Mouse (Mus musculus): ENCODE data around the gene Cacna2d1.

Cacna2d1 gene

DNA sequence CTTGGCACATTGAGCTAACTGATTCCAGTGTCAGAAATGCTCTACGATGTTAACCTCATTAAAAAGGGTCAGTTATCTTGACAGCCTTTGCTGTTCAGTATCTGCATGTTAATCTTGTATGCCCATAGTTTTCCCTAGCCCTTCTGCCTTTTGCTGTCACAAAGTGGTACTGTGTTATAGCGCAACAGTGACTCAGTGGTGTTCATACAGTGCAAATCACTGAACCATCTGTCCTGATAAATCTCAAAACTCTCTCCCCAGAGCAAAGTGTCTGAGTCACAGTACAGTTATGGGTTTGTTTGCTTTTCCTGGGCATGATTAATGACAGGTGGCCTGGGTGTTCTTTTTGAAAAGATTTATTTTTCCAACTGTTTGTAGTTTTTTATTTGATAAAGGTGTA, 122.3 kb downstream of the Cacna2d1 start:
- no peak for DNase-seq (ENCODE audit: low read depth, low spot score)

DNA sequence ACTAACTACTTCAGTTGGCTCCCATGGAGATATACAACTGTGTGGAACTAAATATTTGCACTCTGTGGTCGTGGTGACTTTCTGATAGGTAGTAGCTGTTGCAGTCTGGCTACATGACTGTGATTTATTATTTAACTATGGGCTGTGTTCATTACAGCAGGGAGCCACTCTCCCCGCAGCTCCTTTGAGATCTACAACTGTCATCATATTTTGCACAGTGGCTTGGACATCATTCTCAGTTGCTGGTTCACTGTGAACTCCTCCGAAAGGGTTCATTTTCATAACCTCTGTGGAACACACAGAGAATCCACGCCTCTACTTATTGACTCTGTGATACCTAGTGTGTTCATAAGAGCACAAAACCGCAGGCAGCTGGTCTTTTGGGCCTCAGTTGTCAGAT, 128.3 kb downstream of the Cacna2d1 start:
- DNase-seq (ENCODE audit: low read depth, low spot score): peak; percentile 44

DNA sequence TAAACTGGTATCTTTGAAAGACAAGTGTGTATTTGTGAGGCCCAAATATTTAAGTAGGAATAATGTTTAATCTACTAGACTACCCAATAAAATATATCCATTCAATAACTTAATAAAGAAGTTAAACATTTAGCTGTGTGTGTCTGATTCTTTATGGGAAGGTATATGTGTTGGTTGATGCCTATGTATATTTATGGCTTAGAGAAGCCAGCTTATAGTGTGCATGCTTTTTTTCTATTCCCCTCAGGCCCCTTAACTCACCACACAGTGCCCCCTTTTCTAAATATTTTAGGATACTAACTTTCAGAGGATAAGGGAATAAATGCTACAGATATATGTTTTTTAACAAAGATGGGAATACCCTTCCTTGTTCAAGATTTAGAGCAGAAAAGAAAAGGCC, 128.8 kb downstream of the Cacna2d1 start:
- no peak for DNase-seq (ENCODE audit: low read depth, low spot score)

DNA sequence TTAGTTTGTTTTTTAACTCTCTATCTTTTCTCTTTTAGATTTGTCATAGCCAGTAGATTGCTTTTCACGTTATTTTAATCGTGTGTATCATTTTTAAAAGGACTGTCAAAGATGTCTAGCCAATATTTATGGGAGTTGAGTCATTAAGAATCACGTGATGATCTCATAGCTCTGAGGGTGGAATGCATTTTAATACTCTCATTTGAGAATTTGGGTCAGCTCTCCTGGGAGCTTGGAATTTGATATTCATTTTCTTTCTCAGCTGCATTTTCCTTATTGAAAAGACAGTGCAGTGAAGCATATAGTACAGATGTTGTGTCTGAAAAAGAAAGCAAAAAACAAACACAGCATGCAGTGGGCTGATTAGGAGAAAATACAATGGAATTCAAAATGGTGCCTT, 129.5 kb downstream of the Cacna2d1 start:
- DNase-seq (ENCODE audit: low read depth, low spot score): no peak

DNA sequence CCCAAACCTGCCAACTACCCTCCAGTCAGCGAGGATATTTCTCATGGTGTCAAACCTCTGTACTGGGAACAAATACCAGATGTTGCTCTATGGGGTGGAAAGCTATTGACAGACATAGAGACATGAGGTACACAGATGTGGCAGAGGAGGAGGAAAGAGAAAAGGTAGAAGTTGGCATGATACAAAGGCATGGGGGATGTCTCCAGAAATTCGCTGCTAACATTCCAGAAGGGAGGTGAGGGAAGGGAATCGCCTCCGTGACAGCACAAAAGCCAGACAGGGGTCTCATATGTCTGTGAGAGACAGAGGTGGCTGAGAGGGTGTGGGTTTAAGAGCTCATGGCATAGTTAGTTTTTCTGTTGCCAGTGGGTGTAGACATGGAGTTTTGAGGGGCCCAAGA, 131.3 kb downstream of the Cacna2d1 start:
- peak; percentile 56 for DNase-seq (ENCODE audit: low read depth, low spot score)

DNA sequence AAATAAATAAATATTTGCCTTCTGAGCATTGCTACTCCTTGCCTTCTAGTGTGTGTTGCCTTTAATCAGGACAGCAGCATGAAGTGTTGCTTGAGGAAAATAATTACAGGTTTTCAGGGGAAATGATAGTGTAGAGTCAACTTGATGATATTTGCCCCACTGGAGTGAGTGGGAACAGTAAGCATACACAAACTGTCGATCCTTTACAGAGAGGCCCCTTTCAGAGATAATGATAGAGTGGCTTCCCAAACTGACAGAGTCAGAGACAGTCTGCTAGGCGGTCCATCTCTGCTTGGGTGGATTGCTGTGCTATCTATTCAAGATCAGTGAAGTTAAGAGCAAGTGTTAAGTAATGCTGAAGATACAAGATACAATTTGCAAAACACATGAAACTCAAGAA, 147.8 kb downstream of the Cacna2d1 start:
- DNase-seq (ENCODE audit: low read depth, low spot score): no peak

DNA sequence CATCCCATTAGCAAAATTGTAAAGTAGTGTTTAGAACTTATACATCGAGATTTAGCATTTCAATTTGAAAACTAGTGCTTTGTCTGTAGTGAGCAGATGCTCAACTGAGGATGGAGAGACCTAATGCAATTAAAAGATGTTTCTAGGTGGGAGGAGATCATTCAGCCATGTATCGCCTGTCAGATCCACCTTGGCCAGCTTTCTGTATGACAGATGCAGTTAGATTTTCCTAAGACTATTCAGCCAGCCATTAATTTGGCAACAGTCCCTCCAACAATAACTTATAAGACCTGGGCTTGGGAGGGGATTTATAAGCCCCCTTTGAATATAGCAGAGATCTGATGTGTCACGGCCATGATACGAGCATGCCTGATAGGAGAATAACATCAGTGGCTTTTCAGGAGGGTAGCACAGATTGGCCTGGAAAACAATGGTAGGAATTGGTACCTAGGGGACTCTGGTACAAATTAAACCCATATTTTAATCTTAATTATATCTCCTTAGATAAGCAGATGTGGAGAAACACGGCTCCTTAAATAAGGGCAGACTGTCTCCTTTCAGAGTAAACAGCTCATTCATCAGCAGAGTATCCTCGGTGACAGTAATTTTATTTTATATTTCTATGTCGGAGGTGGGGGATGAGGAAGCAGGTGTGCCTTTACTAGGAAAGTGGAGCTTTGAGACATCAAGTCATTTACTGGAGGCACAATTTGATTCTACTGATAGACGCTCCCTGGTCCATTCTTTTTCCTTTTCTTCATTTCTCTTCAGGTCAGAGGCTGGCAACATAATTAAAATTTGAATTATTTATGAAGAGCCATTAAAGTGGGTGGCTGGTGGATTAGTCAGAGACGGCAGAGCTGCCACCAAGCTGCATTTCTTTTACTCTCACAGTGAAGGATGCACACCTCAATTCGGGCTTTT, 152.8 kb downstream of the Cacna2d1 start:
- peak; percentile 18 for DNase-seq (ENCODE audit: low read depth, low spot score)

DNA sequence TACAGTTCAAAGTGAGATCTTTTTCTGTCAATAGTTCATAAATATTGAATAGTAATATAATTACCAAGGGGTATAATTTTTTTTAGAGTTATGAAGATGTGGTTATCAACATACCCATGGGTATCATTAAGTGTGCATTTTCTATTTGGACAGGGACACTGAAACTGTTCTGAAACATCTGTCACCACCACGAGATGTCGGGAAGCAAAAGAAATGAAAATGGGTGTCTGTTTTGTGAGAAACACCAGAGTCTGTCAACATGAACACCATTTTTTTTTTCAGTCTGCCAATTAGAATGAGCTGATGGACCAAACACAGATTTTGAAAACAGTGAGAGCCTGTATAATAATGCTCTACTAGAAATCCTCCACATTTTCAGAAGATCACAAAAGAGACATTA, 153.5 kb downstream of the Cacna2d1 start:
- DNase-seq (ENCODE audit: low read depth, low spot score): no peak

DNA sequence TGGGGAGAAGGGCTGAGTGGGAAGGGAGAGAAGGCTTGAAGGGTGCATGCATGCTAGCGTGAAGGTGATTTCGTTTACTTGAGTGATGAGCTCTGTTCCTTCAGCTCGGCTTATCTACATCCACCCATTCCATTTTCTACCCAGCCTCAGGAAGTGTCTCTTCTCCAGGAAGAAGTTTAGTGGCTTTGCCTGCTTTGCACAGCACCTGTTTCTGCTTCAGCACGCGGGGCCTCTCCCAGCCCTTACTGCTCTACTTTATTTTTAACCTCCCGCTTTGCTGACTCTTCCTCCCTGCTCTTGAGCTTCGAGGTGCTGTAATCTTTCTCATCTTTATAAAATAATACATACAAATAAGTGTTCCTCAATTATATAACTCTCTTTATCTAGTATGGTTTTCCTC, 158.0 kb downstream of the Cacna2d1 start:
- DNase-seq (ENCODE audit: low read depth, low spot score): no peak

DNA sequence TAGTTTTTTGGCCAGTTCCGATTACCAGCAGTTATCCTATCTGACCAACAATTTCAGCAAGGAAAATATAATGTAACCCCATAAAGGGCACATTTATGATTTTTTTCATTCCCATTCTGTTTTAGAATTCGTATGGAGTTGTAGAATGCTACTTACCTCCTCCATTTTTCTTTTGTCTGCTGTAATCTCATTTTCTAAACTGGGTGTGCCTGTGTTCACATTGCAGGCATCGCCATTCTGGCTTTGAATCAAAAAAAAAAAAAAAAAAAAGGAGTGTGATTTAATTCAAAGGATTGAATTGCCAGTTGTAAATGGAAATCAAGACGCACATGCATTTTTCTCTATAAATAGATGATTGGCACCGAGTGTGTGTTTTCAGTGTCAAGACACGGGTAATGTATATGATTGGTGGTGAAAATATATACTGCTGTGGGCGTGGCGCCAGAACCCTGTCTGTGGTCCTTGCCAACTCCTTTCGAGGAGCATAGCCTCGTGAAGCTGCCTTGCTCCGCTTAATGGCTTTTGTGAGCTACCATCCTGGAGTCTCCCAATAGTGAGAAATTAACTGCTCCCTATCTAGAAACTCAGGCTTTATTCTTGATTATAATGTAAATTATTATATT, 158.7 kb downstream of the Cacna2d1 start:
- DNase-seq (ENCODE audit: low read depth, low spot score): no peak

DNA sequence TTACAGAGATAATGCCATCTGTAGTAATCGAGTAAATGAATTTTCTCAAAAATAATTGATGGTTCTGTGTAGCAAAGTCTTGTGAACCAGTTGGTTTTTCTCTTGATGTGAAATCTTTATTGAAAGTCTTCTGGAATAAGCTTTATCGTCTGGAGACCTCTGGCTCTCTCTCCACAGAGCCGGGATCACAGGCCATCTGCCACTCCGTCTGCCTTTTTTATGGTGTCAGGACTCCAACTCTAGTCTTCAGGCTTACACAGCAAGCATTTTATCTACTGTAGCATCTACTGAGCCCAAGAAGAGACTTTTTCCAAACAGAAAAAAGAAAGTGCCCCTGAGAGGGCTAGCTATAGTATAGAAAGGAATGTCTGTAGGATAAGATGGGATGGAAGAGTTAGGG, 160.9 kb downstream of the Cacna2d1 start:
- DNase-seq (ENCODE audit: low read depth, low spot score): no peak

DNA sequence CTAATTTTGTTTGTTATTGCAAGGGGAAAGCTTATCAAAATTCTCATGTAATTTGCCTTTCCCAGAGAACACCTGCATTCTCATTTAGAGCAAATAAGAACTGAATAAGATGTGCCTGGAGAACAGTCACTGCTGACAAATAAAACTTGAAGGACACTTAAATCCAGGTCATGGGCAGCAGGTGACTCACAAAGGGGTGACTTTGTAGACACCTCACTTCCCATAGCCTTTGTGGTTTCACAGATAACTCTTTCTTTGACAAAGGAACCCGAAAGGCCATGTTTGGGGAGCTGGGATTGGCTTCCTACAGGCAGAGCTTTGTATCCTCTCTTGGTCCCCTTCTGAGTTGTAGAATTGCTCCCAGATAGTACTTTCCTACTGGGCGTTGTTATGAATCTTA, 164.3 kb downstream of the Cacna2d1 start:
- DNase-seq (ENCODE audit: low read depth, low spot score): no peak

DNA sequence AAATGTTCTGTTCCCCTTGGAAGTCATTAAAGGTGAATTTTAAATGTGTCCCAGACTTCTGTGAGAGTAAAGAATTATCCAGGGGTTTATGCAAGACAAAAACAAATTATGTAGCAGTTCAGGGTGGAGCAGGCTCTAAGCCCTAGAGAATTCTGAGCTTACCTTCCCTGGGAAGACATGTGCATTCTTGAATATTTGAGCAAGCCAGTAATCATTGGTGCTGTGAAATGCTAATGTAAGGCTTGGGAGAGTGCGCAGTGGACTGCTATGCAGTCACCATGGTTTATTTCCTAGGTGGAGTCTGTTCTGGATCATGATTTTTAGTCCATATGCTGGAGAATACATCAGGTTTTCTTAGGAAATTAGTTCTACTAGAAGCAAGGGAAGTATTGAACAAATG, 167.3 kb downstream of the Cacna2d1 start:
- DNase-seq (ENCODE audit: low read depth, low spot score): no peak

DNA sequence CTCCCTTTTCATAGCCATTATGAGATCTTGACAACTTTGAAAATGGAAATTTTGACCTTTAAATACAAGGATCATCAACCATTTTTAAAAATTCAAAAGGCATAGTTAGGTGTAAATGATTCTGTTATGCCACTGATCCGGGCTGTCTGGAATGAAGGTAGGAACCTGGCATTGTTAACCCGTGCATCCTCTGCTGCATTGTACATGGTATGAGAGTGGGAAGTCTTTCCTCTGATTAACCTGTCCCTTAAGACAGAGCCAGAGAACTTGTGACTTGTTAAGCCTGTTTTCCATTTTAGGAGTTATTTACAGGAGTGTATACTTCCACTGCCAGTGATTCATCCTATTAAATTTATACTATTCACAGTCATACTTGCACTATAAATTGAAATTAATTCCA, 171.2 kb downstream of the Cacna2d1 start:
- no peak for DNase-seq (ENCODE audit: low read depth, low spot score)

DNA sequence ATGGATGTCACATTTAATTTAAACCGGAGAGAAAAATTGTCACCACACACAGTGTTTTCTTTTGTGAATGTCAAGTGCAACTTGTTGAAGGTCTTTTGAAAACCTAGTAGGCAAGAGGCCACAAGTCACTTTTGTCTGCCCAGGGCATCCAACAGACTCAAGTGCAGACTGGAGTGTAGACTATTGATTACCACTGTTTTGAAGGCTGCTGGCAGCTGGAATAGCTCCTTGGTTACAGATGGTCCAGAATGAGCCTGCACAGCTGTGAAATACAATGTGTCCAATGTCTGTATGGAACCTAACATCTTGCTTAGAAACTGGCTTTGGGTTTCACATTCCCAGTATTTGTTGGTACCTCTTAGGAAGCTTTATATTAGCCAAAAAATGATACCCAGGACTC, 176.2 kb downstream of the Cacna2d1 start:
- DNase-seq (ENCODE audit: low read depth, low spot score): no peak

DNA sequence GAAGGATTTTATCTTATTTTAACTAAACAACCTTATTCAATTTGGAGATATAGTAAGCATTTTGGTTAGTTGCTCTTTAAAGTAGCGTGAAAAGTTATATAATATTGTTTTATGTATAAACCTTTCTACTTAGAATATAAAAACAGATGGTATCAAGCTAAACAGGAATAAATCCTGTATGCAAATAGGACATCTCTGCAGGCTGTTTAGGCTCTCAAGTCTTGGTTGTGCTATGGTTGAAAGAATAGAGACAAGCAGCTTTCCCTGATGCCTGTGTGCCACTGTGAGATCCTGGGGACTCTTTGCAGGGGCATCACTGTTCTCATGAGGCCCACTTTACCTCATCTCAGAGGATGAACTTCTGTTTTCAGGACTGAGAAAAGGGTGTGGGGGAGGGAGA, 179.4 kb downstream of the Cacna2d1 start:
- DNase-seq (ENCODE audit: low read depth, low spot score): no peak

DNA sequence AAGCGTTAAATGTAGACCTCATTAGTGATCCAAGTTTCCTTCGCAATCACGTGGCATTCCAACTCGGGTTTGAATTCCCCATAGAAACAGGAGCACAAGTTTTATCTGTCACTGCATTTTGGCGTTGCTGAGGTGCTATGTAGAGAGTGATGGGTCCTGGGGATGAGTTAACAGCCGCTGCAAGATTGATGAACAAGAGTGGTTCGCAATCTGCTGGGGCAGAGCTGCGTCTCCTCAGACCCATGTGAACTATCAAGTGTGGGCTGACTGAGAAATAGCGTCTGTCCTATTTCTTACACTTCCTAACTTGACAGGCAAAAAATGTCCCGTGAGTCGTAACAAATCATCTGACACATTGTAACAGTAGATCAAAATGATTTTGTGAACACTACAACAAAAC, 186.8 kb downstream of the Cacna2d1 start:
- no peak for DNase-seq (ENCODE audit: low read depth, low spot score)

DNA sequence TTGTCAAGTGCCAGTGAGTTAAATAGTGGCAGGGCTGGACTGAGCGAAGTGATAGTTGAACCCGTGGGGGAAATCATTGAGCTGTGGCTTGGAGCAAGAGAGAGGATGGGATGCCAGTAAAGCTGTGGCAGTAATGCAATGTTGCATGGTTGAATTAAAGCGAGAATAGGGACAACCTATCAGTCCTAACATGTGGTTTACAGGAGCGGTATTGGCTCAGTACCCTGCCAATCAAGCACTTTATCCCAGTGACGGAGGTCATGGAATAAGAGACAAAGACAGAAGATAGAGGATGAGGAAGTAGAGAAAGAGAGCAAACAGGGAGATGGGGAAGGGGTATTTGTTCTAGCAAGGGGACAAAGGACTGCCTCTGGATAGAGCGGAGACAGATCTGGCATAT, 187.6 kb downstream of the Cacna2d1 start:
- DNase-seq (ENCODE audit: low read depth, low spot score): no peak

DNA sequence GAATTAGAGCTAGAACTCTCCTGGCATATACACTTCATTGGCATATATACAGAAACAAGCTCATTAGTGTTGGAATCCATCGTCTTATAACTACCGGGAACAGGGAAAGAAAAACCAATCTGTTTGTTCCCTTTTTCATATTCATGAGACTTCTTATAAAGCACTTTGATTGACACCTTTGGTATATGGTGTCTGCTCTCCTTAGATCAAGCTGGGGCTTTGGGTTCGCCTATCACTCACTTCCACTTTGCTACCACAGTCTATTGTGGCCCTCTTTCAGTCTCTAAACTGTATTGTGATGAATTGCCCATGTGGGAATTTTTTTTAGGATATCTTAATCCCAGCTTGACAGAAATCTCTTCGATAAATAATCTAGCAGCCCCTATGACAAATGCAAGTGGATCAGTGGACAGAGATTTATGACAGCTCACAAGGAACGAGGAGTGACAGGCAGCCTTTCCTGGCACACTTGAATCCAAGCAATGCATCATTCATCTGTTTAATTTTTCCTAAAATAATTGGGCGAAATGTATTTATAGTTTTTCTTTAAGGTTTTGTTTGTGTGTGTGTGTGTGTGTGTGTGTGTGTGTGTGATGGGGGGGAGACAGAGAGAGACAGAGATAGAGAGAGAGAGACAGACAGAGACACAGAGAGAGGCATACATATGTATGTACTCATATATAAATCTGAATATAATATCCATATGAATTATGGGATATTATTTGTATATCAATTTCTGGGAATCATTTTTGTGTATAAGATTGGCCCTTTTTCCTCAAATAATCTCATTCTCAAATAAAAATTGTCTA, 200.0 kb downstream of the Cacna2d1 start:
- no peak for DNase-seq (ENCODE audit: low read depth, low spot score)

DNA sequence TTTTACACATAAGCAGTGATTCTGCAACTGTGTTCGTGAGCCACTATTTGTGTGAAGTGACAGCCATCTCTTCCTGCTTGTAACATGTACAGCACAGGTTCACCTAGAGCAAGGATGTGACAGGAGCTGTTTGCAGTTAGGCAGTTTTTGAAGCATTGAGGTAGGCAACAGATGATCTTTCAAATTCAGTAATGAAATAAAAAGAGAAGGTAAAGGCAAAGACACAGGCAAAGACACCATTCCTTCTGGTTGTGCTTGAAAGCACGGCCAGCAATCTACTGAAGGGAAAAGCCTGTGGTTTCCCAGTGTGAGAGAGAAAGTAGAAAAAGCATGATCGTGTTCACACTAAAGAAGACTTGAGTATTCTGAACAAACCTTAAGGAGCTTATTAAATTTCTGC, 201.5 kb downstream of the Cacna2d1 start:
- DNase-seq (ENCODE audit: low read depth, low spot score): no peak

DNA sequence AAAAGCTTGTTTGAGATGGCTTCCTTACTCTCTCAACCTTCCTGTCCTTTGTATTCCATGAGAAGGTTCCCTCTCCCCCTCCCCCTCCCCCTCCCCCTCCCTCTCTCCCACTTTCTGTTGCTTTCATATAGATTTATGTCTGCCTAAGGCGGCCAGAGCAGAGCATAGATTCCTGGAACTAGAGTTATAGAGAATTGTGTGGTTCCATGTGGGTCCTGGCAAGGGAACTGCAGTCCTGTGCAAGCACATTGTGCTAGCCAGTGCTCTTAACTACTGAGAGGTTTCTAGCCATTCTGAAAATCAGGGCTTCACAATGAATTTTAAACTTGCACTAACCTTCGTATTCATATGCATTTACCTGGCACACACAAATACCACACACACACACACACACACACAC, 202.3 kb downstream of the Cacna2d1 start:
- DNase-seq (ENCODE audit: low read depth, low spot score): no peak

DNA sequence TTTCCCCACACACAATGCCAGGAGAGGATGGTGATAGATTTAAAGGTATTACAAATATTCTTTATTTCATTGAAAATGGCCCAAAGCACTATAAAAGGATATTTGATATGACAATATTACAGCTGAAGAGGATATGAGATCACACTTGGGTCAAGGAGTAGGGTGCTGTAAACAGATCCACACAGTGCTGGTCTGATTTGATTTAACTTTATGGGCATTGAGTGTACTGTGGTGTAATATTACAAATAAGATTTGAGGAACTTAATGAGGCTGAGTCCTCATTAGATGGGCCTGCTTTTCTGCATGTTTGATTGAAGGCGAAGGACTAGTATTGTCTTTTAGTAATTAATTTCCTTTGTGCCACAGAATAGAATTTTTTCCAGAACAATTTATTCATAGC, 212.1 kb downstream of the Cacna2d1 start:
- no peak for DNase-seq (ENCODE audit: low read depth, low spot score)

All from mesoderm, embryonic 11.5 days (tissue).